Mouse (Mus musculus) heart, adult 2 months (tissue): ENCODE measurements around the gene Akap6.

Source experiments
- CTCF ChIP-seq: fragments of 200-600 bp; IDR thresholded peaks from 2 replicates; pipeline ENCODE4 v1.8.1; 2022; ENCODE audit warnings: antibody characterized with exemption, mild to moderate bottlenecking, moderate library complexity
- EP300 ChIP-seq: fragments of 200-500 bp; IDR thresholded peaks from 2 replicates; pipeline ENCODE4 v1.6.1; 2011; ENCODE audit warnings: low read depth, low read length, control low read depth; ENCODE audit not compliant: insufficient read depth
- POLR2A ChIP-seq: fragments of 200-500 bp; IDR thresholded peaks from 2 replicates; pipeline ENCODE4 v1.6.1; 2011; ENCODE audit warnings: mild to moderate bottlenecking, low read depth, low read length, control low read depth; ENCODE audit not compliant: insufficient read depth

DNA sequence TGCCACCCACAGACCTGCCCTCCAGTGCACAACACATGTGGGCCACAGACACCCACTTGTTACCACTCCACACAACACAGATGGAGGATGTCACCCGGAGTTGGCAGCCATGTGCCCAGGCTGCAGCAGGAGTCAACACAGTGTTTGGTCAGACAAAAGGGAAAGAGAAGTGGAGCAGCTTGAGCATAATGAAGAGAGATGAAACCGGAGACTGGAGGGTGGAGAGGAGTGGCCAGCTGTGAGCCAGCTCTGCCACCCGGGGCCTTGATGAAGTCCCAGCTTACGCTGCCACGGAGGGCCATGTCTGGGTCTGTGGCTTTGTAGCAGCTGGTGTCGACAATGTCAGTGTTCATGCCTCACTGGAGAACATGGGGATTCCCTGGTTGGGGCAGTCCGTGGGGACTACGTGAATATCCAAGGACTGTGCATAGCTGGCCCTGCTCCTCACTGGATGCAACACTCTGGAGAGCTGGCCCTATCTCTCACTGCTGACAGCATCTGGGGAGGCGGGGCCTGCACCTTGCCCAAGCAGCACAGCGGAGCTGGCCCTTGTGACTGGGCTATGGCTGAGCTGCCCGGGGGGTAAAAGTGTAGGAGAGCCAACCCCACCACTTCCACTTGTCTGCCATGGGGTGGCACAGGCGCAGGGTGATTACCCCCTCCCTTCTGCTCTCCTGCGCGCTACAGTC lies 148.8 kb downstream of the Akap6 start:
- no peak for TF ChIP-seq CTCF
- TF ChIP-seq EP300: no peak
- TF ChIP-seq POLR2A: no peak
